Mouse (Mus musculus): ENCODE measurements at regions not wholly inside any gene's neighbourhood (a gene's known extent, or its start where the extent isn't known, plus 50 kb on each side); places are given as distances from the start of the nearest gene placed in this dataset.

DNA sequence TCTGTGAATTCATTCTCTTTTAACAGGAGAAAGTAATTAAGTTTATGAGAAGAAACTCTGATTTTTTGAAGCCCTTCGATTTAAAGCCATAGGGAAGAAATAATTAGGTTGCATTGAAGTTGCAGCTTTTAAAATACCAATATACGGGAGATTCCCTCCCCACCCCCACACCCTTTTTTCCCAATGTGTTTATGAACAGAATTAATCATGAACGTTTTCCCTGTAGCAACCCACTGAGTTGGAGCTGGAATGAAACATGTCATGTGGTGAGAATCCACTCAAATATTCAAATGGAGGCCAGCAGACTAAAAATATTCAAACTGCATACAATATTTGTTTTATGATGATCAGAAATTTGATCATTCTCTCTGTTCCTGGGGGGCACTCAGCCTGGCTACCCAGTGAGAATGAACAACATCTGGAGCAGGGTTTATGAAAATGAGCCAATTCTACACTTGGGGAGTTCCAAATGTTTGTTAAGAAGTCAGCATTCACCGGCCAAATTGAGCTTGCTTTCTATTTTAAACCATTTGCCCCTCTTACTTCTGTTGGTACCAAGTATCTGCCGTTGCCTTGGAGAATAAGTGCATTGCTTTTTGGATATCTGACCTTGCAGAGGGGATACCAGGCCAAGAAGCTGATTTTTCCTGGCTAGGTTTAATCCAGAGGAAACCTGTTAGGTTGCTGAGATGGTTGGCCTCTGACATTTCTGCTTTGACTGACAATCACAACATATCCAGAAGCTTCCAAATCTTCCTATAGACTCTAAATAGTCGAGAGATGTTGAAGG lies 127.8 kb upstream of the Arhgap20 start:
- no peak overlapping the region for H3K4me2 ChIP-seq (ENCODE audit: low read length)
- DNase-seq (ENCODE audit: low spot score) (no peak), ATAC-seq (replicated peaks; ENCODE audit: low FRiP score, low TSS enrichment, low read depth) (no peak)
- H3K27me3 ChIP-seq (replicated peaks; ENCODE audit: control insufficient read depth, insufficient read depth, low read length): no peaks in the 10 kb centered on the region
- H3K9ac ChIP-seq (ENCODE audit: low read length): no peak overlapping the region
- no peaks in the 10 kb centered on the region for H3K9me3 ChIP-seq (ENCODE audit: control insufficient read depth, low read length)
- no peak overlapping the region for H3K27ac ChIP-seq (ENCODE audit: low read depth)
- H3K36me3 ChIP-seq (ENCODE audit: control insufficient read depth, insufficient read depth, low read length): no peaks in the 10 kb centered on the region
- WGBS: 54% methylated on average over 6 of the region's 6 CpGs
- H3K4me3 ChIP-seq (ENCODE audit: low read depth, low read length): no peak overlapping the region
- H3K4me1 ChIP-seq (replicated peaks; ENCODE audit: control insufficient read depth, insufficient read depth, low read length): no peaks in the 10 kb centered on the region

GRCm38 (mm10) chr9:51641706-51642105 lies 123.4 kb upstream of the Arhgap20 start:
- Histone ChIP-seq H3K4me1 (replicated peaks; ENCODE audit: control insufficient read depth, insufficient read depth, low read length) (no peaks in the 10 kb centered on the region), H3K4me2 (ENCODE audit: low read length) (no peak overlapping the region), H3K9ac (ENCODE audit: low read length) (no peak overlapping the region), H3K4me3 (ENCODE audit: low read depth, low read length) (no peak overlapping the region), H3K9me3 (ENCODE audit: control insufficient read depth, low read length) (no peaks in the 10 kb centered on the region), H3K36me3 (ENCODE audit: control insufficient read depth, insufficient read depth, low read length) (no peaks in the 10 kb centered on the region), H3K27me3 (replicated peaks; ENCODE audit: control insufficient read depth, insufficient read depth, low read length) (no peaks in the 10 kb centered on the region), H3K27ac (ENCODE audit: low read depth) (no peak overlapping the region)
- no peak for DNase-seq (ENCODE audit: low spot score)
- 71% methylated on average over 4 of the region's 4 CpGs for WGBS
- ATAC-seq (replicated peaks; ENCODE audit: low FRiP score, low TSS enrichment, low read depth): no peak

GRCm38 (mm10) chr9:51645426-51645825 lies 119.7 kb upstream of the Arhgap20 start:
- WGBS: 22% methylated on average over 1 of the region's 1 CpGs
- Histone ChIP-seq H3K4me1 (replicated peaks; ENCODE audit: control insufficient read depth, insufficient read depth, low read length) (no peaks in the 10 kb centered on the region), H3K4me2 (ENCODE audit: low read length) (no peak overlapping the region), H3K36me3 (ENCODE audit: control insufficient read depth, insufficient read depth, low read length) (no peaks in the 10 kb centered on the region), H3K9ac (ENCODE audit: low read length) (no peak overlapping the region), H3K4me3 (ENCODE audit: low read depth, low read length) (no peak overlapping the region), H3K27ac (ENCODE audit: low read depth) (no peak overlapping the region), H3K9me3 (ENCODE audit: control insufficient read depth, low read length) (no peaks in the 10 kb centered on the region), H3K27me3 (replicated peaks; ENCODE audit: control insufficient read depth, insufficient read depth, low read length) (no peaks in the 10 kb centered on the region)
- DNase-seq (ENCODE audit: low spot score) (no peak), ATAC-seq (replicated peaks; ENCODE audit: low FRiP score, low TSS enrichment, low read depth) (no peak)

GRCm38 (mm10) chr9:51653376-51654292 lies 111.5 kb upstream of the Arhgap20 start:
- no peak for ATAC-seq (replicated peaks; ENCODE audit: low FRiP score, low TSS enrichment, low read depth)
- H3K27me3 ChIP-seq (replicated peaks; ENCODE audit: control insufficient read depth, insufficient read depth, low read length): no peaks in the 10 kb centered on the region
- 78% methylated on average over 4 of the region's 4 CpGs for WGBS
- H3K9ac ChIP-seq (ENCODE audit: low read length): no peak overlapping the region
- H3K27ac ChIP-seq (ENCODE audit: low read depth): no peak overlapping the region
- H3K4me3 ChIP-seq (ENCODE audit: low read depth, low read length): no peak overlapping the region
- H3K36me3 ChIP-seq (ENCODE audit: control insufficient read depth, insufficient read depth, low read length): no peaks in the 10 kb centered on the region
- H3K4me2 ChIP-seq (ENCODE audit: low read length): no peak overlapping the region
- no peaks in the 10 kb centered on the region for H3K4me1 ChIP-seq (replicated peaks; ENCODE audit: control insufficient read depth, insufficient read depth, low read length)
- no peaks in the 10 kb centered on the region for H3K9me3 ChIP-seq (ENCODE audit: control insufficient read depth, low read length)
- no peak for DNase-seq (ENCODE audit: low spot score)

- Histone ChIP-seq H3K27me3 (replicated peaks; ENCODE audit: control insufficient read depth, insufficient read depth, low read length) (no peaks in the 10 kb centered on the region), H3K9ac (ENCODE audit: low read length) (no peak overlapping the region), H3K9me3 (ENCODE audit: control insufficient read depth, low read length) (no peaks in the 10 kb centered on the region), H3K27ac (ENCODE audit: low read depth) (no peak overlapping the region), H3K4me2 (ENCODE audit: low read length) (no peak overlapping the region), H3K4me3 (ENCODE audit: low read depth, low read length) (no peak overlapping the region), H3K4me1 (replicated peaks; ENCODE audit: control insufficient read depth, insufficient read depth, low read length) (no peaks in the 10 kb centered on the region), H3K36me3 (ENCODE audit: control insufficient read depth, insufficient read depth, low read length) (no peaks in the 10 kb centered on the region)
- DNase-seq (ENCODE audit: low spot score) (no peak), ATAC-seq (replicated peaks; ENCODE audit: low FRiP score, low TSS enrichment, low read depth) (no peak)
- 96% methylated on average over 1 of the region's 1 CpGs for WGBS
Observed at GRCm38 (mm10) chr9:51654645-51655044, 110.5 kb upstream of the Arhgap20 start.

DNA sequence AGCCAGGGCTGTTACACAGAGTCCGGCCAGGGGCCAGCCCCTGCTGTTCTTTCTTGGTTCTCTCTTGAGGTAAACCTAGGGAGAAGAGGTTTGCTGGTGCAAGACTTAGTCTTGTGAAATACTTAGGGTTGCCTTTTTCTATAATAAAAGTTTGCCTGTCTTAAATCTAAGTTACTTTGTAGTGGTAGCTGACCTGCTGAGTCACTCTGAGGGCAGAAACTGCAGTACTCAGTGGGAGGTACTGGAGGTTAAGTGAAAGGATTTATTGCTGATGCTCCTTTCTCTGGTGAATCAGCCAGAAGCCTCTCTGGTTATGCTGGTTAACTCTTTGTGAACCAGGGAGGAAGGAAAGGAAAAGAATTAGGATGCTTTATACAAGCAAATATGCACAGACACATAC lies 107.3 kb upstream of the Arhgap20 start:
- no peaks in the 10 kb centered on the region for H3K36me3 ChIP-seq (ENCODE audit: control insufficient read depth, insufficient read depth, low read length)
- no peaks in the 10 kb centered on the region for H3K4me1 ChIP-seq (replicated peaks; ENCODE audit: control insufficient read depth, insufficient read depth, low read length)
- no peak overlapping the region for H3K4me2 ChIP-seq (ENCODE audit: low read length)
- 97% methylated on average over 1 of the region's 1 CpGs for WGBS
- no peak overlapping the region for H3K4me3 ChIP-seq (ENCODE audit: low read depth, low read length)
- no peak for DNase-seq (ENCODE audit: low spot score)
- no peaks in the 10 kb centered on the region for H3K27me3 ChIP-seq (replicated peaks; ENCODE audit: control insufficient read depth, insufficient read depth, low read length)
- no peaks in the 10 kb centered on the region for H3K9me3 ChIP-seq (ENCODE audit: control insufficient read depth, low read length)
- no peak for ATAC-seq (replicated peaks; ENCODE audit: low FRiP score, low TSS enrichment, low read depth)
- no peak overlapping the region for H3K27ac ChIP-seq (ENCODE audit: low read depth)
- no peak overlapping the region for H3K9ac ChIP-seq (ENCODE audit: low read length)

DNA sequence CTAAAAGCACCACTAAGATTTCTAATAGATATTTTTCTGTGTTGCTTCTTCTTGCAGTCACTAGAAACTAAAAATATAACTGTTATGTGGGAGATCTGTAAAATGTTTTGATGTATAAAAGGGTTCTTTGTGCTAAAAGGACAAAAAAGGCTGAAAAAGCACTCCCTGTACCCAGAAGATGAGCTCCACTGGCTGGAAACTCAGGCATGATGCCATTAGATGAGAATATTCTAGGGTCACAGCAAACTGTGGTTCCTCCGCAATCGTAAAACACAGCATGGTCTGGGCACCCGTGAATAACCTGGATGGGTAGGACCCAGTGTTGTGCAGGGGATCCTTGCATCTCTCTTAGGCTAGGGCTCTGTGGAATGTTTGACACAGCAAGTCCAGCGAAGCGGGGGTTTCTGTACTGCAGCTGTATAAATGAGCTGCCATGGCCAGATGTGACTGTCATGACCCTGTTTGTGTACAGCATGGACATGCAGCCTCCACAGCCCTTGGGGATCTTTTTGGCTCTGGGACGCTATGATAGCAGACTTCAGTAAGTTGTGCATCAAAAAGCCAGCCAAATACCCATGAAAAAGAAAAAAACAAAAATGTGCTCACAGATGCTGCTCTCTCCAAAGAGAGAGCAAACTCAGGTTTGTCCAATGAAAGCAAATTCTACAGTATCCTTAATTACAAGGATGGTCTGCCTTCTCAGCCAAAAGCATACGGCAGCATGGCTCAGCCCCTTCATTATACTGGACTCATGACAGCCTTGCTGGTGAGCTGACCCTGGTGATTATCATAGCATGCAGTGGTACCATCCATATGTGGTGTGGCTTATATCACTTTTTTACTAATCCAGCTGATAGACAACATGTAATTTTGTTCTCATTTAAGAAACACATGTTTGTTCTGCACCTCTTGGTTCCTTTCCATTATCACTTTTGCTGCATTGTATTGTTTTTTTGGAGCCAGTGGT lies 103.9 kb upstream of the Arhgap20 start:
- H3K27ac ChIP-seq (ENCODE audit: low read depth): no peak overlapping the region
- WGBS: 54% methylated on average over 7 of the region's 7 CpGs
- H3K9me3 ChIP-seq (ENCODE audit: control insufficient read depth, low read length): no peaks in the 10 kb centered on the region
- H3K27me3 ChIP-seq (replicated peaks; ENCODE audit: control insufficient read depth, insufficient read depth, low read length): no peaks in the 10 kb centered on the region
- no peak overlapping the region for H3K9ac ChIP-seq (ENCODE audit: low read length)
- no peak overlapping the region for H3K4me2 ChIP-seq (ENCODE audit: low read length)
- H3K36me3 ChIP-seq (ENCODE audit: control insufficient read depth, insufficient read depth, low read length): no peaks in the 10 kb centered on the region
- DNase-seq (ENCODE audit: low spot score) (no peak), ATAC-seq (replicated peaks; ENCODE audit: low FRiP score, low TSS enrichment, low read depth) (no peak)
- H3K4me1 ChIP-seq (replicated peaks; ENCODE audit: control insufficient read depth, insufficient read depth, low read length): no peaks in the 10 kb centered on the region
- H3K4me3 ChIP-seq (ENCODE audit: low read depth, low read length): no peak overlapping the region

DNA sequence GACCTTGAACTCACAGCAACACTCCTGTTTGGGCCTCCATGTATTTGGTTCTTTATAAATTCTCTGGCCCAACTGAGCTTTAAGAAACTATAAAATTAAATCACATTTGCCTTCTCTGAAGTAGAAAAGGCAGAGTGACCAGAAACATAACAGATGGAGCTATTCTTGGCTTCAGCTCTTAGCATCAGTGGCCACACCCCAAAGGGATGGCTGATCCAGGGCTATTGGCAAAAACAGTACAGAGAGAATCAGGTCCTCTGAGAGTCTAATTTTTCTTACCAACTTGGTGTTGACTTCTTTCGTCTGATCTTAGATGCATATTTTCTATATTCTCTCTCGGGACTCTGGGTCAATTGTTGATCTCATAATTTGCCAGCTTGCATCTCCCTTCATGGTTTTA lies 103.2 kb upstream of the Arhgap20 start:
- H3K4me2 ChIP-seq (ENCODE audit: low read length): no peak overlapping the region
- H3K36me3 ChIP-seq (ENCODE audit: control insufficient read depth, insufficient read depth, low read length): no peaks in the 10 kb centered on the region
- H3K9ac ChIP-seq (ENCODE audit: low read length): no peak overlapping the region
- ATAC-seq (replicated peaks; ENCODE audit: low FRiP score, low TSS enrichment, low read depth) (no peak), DNase-seq (ENCODE audit: low spot score) (no peak)
- H3K27ac ChIP-seq (ENCODE audit: low read depth): no peak overlapping the region
- no peaks in the 10 kb centered on the region for H3K4me1 ChIP-seq (replicated peaks; ENCODE audit: control insufficient read depth, insufficient read depth, low read length)
- 88% methylated on average over 2 of the region's 2 CpGs for WGBS
- H3K9me3 ChIP-seq (ENCODE audit: control insufficient read depth, low read length): no peaks in the 10 kb centered on the region
- no peak overlapping the region for H3K4me3 ChIP-seq (ENCODE audit: low read depth, low read length)
- H3K27me3 ChIP-seq (replicated peaks; ENCODE audit: control insufficient read depth, insufficient read depth, low read length): no peaks in the 10 kb centered on the region
